Mouse (Mus musculus) liver, embryonic 14.5 days (tissue): ENCODE results near the gene Adamts16.

Source experiments
- CTCF ChIP-seq: IDR thresholded peaks from 2 replicates; pipeline ENCODE4 v1.5.1; 2016; ENCODE audit warnings: antibody characterized with exemption, low read depth, control low read depth
- EP300 ChIP-seq: IDR thresholded peaks from 2 replicates; pipeline ENCODE4 v1.6.1; 2016; ENCODE audit warnings: antibody characterized with exemption, low read depth

DNA sequence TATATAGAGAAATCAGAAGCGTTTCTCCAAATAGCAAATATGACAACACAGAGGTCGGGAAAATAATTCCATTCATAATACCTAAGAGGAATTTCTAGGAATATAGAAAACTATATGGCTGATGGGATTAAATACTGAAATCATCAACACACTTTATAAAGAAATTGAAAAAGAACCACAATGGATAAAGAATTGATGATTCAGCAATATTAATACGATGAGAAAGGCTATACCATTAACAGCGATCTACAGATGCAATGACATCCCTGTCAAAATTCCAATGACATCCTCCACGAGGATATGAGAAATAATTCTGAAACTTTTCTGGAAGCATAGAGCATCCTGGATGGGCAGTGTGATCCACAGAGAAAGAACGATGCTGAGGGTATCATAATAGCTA is 76.9 kb downstream of the Adamts16 start:
- TF ChIP-seq CTCF: no peak
- no peak for TF ChIP-seq EP300
